Mouse (Mus musculus): ENCODE data around the gene Crtc3. TPM values are rescaled to one million over a fixed set of nuclear protein-coding genes. Genes with fewer than 3 reads are reported as not detected.
A peak's percentile ranks its signal among the peaks of the same experiment; 100 is the strongest.

Gene Crtc3
- polyA plus RNA-seq, 1 experiment from 2014 or later = 12.7 TPM

DNA sequence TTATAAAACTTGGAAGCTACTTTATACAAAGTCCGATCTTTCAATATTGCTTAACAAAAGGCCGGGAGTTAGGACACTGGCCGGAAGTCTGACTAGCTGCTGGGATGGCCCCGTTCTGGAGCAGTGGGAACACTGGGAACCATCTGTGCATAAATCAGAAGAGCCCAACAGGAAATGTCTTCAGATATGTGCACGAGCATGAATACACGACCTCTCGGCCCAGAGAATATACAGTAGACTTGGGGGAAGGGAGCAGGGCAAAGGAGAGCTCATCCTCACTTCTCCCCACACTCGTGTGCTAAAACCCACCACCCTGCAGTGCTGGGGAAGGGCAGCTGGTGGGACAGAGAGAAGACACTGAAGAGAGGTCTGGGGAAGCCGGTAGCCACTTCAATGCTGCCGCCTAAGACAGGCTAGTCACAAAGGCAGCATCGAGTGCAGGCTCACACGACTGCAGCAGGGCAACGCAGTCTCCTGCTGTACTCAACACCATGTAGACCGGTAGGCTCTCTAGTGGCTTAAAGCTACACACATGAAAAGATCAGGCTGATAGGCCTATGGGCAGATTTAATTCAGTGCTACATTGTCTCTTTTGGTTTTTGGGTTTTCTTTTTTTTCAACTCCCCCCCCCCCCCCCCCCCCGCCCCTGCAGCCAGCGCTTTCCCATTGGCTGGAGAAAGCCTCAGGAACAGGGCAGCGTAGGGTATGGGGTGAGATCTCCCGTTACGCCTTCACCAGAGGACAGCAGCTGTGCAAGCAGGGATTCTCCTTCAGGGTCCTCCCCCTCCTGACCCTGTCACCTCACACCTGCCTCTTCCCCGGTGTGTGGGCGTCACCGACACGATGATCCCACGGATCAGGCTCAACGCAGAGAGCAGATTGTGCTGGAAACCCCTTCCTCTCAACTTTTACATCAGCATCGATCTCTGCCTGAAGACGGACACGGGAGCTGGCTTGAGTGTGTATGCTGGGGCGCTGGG, 101.7 kb downstream of the Crtc3 start:
- no peaks in the 10 kb centered on the region for H3K27me3 ChIP-seq (ENCODE audit: control insufficient read depth, insufficient read depth, low read depth, low read length)
- H3K9ac ChIP-seq (ENCODE audit: low read depth, low read length) = no peak overlapping the region
- peaks cover 16% of the 10 kb centered on the region; the same call in 1 of the 2 replicates for H3K36me3 ChIP-seq (ENCODE audit: control insufficient read depth, insufficient read depth, low read length)
- 27% methylated on average over 27 of the region's 29 CpGs for WGBS
- H3K27ac ChIP-seq (ENCODE audit: low read length) = no peak overlapping the region
- no peak overlapping the region for H3K4me3 ChIP-seq (ENCODE audit: low read depth, low read length)
- H3K9me3 ChIP-seq (replicated peaks; ENCODE audit: control insufficient read depth, low read length, poor library complexity, severe bottlenecking) = no peaks in the 10 kb centered on the region
- no peak for ATAC-seq
- H3K4me1 ChIP-seq (ENCODE audit: control insufficient read depth, insufficient read depth, low read length) = no peaks in the 10 kb centered on the region
- peak overlapping the region; percentile 22; the same call in 1 of the 2 replicates for H3K4me2 ChIP-seq (ENCODE audit: low read length)

DNA sequence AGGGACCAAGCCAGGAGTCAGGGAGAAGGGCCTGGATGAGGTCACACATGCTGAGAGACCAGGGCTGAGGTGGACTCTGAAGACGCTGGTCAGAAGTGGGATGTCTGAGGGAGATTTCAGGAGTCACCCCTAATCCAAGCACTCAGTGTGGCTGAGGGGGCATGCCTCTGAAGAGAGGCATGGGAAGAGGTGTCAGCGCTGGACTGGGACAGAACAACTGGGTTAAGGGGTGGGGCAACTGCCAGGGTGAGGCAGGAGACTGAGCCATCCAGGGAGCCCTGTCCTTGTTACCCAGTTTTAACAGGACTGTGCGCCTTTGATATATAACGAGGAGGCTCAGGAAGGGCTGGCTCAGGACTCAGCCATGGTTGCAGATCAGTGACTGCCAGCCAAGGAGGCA, 102.5 kb downstream of the Crtc3 start:
- 67% methylated on average over 4 of the region's 4 CpGs for WGBS

DNA sequence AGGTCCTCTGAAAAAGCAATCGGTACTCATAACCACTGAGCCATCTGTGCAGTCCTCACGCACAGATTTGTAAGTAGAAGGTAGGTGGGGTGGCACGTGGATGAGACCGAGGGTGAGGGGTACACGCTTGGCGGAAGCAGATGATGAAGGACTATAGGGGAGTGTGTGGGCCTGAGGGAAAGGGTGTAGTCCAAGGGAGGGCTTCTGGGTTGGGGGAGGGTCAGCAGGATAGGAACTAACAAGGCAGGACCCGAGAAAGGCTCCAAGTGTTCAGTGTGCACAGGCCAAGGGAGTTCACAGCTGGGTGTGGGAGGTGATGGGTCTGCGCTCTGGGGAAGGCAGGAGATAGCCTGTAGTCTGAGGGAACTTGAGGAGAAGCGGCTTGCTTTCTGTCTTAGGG, 103.3 kb downstream of the Crtc3 start:
- no peaks in the 10 kb centered on the region for H3K4me1 ChIP-seq (ENCODE audit: control insufficient read depth, insufficient read depth, low read length)
- H3K9me3 ChIP-seq (replicated peaks; ENCODE audit: control insufficient read depth, low read length, poor library complexity, severe bottlenecking) = no peaks in the 10 kb centered on the region
- H3K27me3 ChIP-seq (ENCODE audit: control insufficient read depth, insufficient read depth, low read depth, low read length) = no peaks in the 10 kb centered on the region
- WGBS = 89% methylated on average over 9 of the region's 9 CpGs
- H3K36me3 ChIP-seq (ENCODE audit: control insufficient read depth, insufficient read depth, low read length) = peaks cover 10% of the 10 kb centered on the region; the same call in 1 of the 2 replicates
- no peak overlapping the region for H3K4me2 ChIP-seq (ENCODE audit: low read length)
- no peak overlapping the region for H3K27ac ChIP-seq (ENCODE audit: low read length)
- no peak for ATAC-seq
- H3K4me3 ChIP-seq (ENCODE audit: low read depth, low read length) = no peak overlapping the region
- H3K9ac ChIP-seq (ENCODE audit: low read depth, low read length) = no peak overlapping the region

More for the DNA sequence above, 102.5 kb downstream of the Crtc3 start:
- ATAC-seq = no peak
- no peak overlapping the region for H3K27ac ChIP-seq (ENCODE audit: low read length)
- H3K9me3 ChIP-seq (replicated peaks; ENCODE audit: control insufficient read depth, low read length, poor library complexity, severe bottlenecking) = no peaks in the 10 kb centered on the region
- H3K36me3 ChIP-seq (ENCODE audit: control insufficient read depth, insufficient read depth, low read length) = peaks cover 13% of the 10 kb centered on the region; the same call in 1 of the 2 replicates
- no peak overlapping the region for H3K9ac ChIP-seq (ENCODE audit: low read depth, low read length)
- no peak overlapping the region for H3K4me3 ChIP-seq (ENCODE audit: low read depth, low read length)
- no peak overlapping the region for H3K4me2 ChIP-seq (ENCODE audit: low read length)
- H3K27me3 ChIP-seq (ENCODE audit: control insufficient read depth, insufficient read depth, low read depth, low read length) = no peaks in the 10 kb centered on the region
- H3K4me1 ChIP-seq (ENCODE audit: control insufficient read depth, insufficient read depth, low read length) = no peaks in the 10 kb centered on the region

- no peaks in the 10 kb centered on the region for H3K27me3 ChIP-seq (ENCODE audit: control insufficient read depth, insufficient read depth, low read depth, low read length)
- H3K36me3 ChIP-seq (ENCODE audit: control insufficient read depth, insufficient read depth, low read length) = peaks cover 4% of the 10 kb centered on the region; the same call in 1 of the 2 replicates
- 38% methylated on average over 6 of the region's 6 CpGs for WGBS
- peak; percentile 73 for ATAC-seq
- no peak overlapping the region for H3K27ac ChIP-seq (ENCODE audit: low read length)
- H3K9me3 ChIP-seq (replicated peaks; ENCODE audit: control insufficient read depth, low read length, poor library complexity, severe bottlenecking) = no peaks in the 10 kb centered on the region
- H3K9ac ChIP-seq (ENCODE audit: low read depth, low read length) = no peak overlapping the region
- H3K4me3 ChIP-seq (ENCODE audit: low read depth, low read length) = no peak overlapping the region
- H3K4me1 ChIP-seq (ENCODE audit: control insufficient read depth, insufficient read depth, low read length) = no peaks in the 10 kb centered on the region
- no peak overlapping the region for H3K4me2 ChIP-seq (ENCODE audit: low read length)
Observed at GRCm38 (mm10) chr7:80583981-80584380, 104.7 kb downstream of the Crtc3 start.

DNA sequence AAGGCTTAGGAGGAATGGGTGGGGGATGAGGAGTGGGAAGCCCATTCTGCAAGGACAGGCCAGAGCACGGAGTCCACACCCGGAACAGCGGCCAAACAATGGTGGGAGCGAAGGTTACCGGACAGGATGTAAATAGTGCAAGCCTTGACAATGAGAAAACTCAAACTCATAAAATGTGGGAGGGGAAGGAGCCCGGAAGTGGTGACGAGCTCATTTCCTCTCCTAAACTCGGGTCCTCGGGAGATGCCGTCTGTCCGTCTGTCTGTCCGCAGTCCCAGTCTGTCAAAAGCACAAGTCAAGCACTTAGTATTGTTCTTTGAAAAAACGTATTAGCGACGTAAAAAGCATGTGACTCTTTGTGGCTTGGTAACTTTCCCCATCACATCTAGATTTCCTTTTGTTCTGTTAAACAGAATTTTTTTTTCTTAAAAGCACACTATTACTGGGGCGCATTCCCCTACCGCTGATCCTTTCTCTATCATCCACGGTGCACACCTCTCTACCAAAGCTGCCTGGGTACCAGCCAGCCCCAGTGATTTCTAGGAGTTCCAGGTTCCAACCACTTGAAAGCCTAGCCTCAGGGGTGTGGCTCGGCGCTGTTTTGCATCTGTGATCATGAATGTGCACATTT, 105.7 kb downstream of the Crtc3 start:
- Histone ChIP-seq H3K4me3 (ENCODE audit: low read depth, low read length) (no peak overlapping the region), H3K4me1 (ENCODE audit: control insufficient read depth, insufficient read depth, low read length) (no peaks in the 10 kb centered on the region), H3K4me2 (ENCODE audit: low read length) (no peak overlapping the region), H3K9ac (ENCODE audit: low read depth, low read length) (no peak overlapping the region), H3K9me3 (replicated peaks; ENCODE audit: control insufficient read depth, low read length, poor library complexity, severe bottlenecking) (no peaks in the 10 kb centered on the region), H3K27ac (ENCODE audit: low read length) (no peak overlapping the region), H3K27me3 (ENCODE audit: control insufficient read depth, insufficient read depth, low read depth, low read length) (no peaks in the 10 kb centered on the region), H3K36me3 (ENCODE audit: control insufficient read depth, insufficient read depth, low read length) (no peaks in the 10 kb centered on the region)
- WGBS = 76% methylated on average over 20 of the region's 20 CpGs
- no peak for ATAC-seq

- no peak overlapping the region for H3K4me3 ChIP-seq (ENCODE audit: low read depth, low read length)
- no peaks in the 10 kb centered on the region for H3K4me1 ChIP-seq (ENCODE audit: control insufficient read depth, insufficient read depth, low read length)
- H3K36me3 ChIP-seq (ENCODE audit: control insufficient read depth, insufficient read depth, low read length) = no peaks in the 10 kb centered on the region
- no peaks in the 10 kb centered on the region for H3K27me3 ChIP-seq (ENCODE audit: control insufficient read depth, insufficient read depth, low read depth, low read length)
- 27% methylated on average over 6 of the region's 6 CpGs for WGBS
- no peak overlapping the region for H3K27ac ChIP-seq (ENCODE audit: low read length)
- 0 out of 2 replicates have a peak overlapping the region, but pooled peaks have one; percentile 9 for H3K4me2 ChIP-seq (ENCODE audit: low read length)
- no peak for ATAC-seq
- no peaks in the 10 kb centered on the region for H3K9me3 ChIP-seq (replicated peaks; ENCODE audit: control insufficient read depth, low read length, poor library complexity, severe bottlenecking)
- no peak overlapping the region for H3K9ac ChIP-seq (ENCODE audit: low read depth, low read length)
Observed at GRCm38 (mm10) chr7:80580368-80580767, 108.3 kb downstream of the Crtc3 start.

DNA sequence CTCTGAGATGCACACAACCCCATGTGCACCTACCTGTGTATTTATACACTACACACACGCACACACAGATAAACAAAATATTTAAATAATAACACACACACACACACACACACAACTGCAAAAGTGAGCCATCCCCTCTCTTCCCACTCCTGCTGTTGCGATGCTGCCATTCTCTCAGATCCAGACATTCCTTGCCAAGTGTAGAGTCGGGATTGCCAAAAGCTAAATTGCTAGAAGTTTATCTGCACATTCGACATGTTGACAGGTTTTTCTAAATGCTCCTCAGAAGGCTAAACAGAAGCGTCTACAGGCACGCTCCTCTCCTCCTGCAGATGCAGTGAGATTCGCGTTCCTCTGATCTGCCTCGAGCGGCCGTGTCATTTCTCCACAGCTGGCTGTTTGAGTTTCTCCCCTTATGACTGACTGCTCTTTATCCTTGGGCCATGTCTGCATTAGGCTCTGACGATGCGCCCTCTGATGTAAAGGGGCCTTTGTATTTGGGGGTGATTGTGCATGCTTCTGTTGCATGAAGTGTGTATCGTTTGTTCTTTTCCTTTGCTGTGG, 111.2 kb downstream of the Crtc3 start:
- H3K36me3 ChIP-seq (ENCODE audit: control insufficient read depth, insufficient read depth, low read length) = no peaks in the 10 kb centered on the region
- no peak overlapping the region for H3K4me2 ChIP-seq (ENCODE audit: low read length)
- ATAC-seq = no peak
- no peak overlapping the region for H3K27ac ChIP-seq (ENCODE audit: low read length)
- H3K9ac ChIP-seq (ENCODE audit: low read depth, low read length) = no peak overlapping the region
- WGBS = 59% methylated on average over 14 of the region's 14 CpGs
- no peak overlapping the region for H3K4me3 ChIP-seq (ENCODE audit: low read depth, low read length)
- H3K9me3 ChIP-seq (replicated peaks; ENCODE audit: control insufficient read depth, low read length, poor library complexity, severe bottlenecking) = no peaks in the 10 kb centered on the region
- no peaks in the 10 kb centered on the region for H3K27me3 ChIP-seq (ENCODE audit: control insufficient read depth, insufficient read depth, low read depth, low read length)
- no peaks in the 10 kb centered on the region for H3K4me1 ChIP-seq (ENCODE audit: control insufficient read depth, insufficient read depth, low read length)

DNA sequence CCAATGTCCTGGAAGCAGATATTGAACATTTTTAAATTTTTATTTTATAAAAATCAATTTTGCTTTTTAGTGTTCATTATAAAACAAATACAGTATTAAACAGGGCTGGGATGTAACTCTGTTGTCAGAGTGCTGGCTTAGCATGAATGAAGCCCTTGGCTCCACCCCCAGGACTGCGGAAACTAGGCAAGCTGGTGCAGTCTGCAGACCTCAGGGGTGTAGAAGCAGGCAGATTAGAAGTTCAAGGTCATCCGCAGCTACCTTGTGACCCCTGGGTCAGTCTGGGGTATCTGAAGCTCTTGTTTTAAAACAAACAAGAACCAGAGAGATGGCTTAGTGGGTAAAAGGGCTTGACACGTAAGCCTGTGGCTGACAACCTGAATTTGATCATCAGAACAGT, 112.1 kb downstream of the Crtc3 start:
- Histone ChIP-seq H3K27me3 (ENCODE audit: control insufficient read depth, insufficient read depth, low read depth, low read length) (no peaks in the 10 kb centered on the region), H3K4me3 (ENCODE audit: low read depth, low read length) (no peak overlapping the region), H3K4me2 (ENCODE audit: low read length) (no peak overlapping the region), H3K27ac (ENCODE audit: low read length) (no peak overlapping the region), H3K36me3 (ENCODE audit: control insufficient read depth, insufficient read depth, low read length) (no peaks in the 10 kb centered on the region), H3K9me3 (replicated peaks; ENCODE audit: control insufficient read depth, low read length, poor library complexity, severe bottlenecking) (no peaks in the 10 kb centered on the region), H3K9ac (ENCODE audit: low read depth, low read length) (no peak overlapping the region), H3K4me1 (ENCODE audit: control insufficient read depth, insufficient read depth, low read length) (no peaks in the 10 kb centered on the region)
- no peak for ATAC-seq
- WGBS = 71% methylated on average over 3 of the region's 3 CpGs
